Mouse (Mus musculus): ENCODE measurements around the gene Skap2.

Gene Skap2

GRCm38 (mm10) chr6:52004995-52005394 is 7.4 kb downstream of the Skap2 start:
- no peak for DNase-seq

DNA sequence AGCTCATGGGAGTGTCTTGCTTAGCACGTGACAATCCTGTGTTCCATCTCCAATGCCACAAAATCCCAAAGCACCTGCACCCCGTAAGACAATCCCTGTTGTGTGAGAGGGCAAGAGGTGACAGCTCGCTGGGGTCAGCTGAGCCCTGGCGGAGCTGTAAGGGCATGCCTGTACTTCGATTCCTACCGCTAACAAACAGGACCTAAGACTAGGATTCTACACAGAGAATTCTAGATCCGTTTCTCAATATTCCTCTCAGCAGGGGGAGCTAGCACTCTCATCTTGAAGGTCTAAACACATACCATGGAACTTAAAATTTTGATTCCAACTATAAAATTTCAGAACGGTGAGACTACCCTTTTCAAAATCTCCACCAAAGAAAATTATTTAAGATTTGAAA is 9.7 kb downstream of the Skap2 start:
- peak; percentile 73 to 85 for DNase-seq

DNA sequence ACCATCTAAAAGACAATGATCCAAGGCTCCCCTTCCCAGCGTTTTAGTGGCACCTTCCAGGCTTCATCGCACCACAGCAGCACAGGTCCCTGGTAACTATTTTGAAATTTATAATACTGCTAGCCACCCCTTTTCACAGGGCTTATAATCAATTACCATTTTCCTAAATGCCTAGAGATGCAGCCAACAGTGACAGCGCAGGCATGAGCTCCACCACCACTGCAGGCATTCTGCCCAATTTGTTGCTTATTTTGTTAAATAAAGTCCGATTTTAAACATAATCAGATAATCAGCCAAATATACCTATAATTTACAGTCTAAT is 13.2 kb downstream of the Skap2 start:
- no peak for DNase-seq

DNA sequence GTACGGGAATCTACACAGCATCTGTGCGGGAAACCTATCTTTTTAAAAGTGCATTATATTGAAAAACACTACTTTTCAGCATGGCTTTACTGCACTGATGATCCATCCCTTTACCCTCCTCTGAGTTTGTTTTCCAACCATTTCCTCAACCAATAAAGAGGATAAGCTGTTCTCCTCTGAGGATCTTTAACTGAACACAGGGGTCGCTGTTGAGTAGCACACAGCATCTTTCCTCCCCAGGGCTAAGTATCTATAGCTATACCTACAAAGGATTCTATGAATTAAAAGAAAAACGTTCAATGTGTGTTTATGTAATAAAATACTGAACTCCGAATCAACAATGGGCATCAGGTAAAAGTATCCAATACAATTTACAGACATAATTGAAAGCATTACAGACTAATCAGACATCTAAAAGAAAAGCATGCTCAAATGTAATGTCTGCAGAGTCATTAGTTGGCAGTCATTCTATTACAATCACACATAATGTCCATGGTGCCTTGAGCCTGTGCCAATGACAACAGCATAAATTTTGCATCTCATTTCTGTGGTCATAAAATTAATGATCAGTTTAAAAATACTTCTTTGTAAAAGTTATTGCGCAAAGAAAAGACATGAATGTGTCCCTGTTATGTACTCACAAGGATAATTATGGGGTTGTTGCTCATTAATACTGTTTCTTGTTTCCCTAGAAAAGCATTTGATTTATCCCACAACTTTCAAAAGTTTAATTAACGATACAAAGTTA is 13.8 kb downstream of the Skap2 start:
- DNase-seq, result peak; percentile 40 to 58

GRCm38 (mm10) chr6:51987999-51988398 is 24.4 kb downstream of the Skap2 start:
- DNase-seq, result no peak

GRCm38 (mm10) chr6:51977638-51978037 is 34.7 kb downstream of the Skap2 start:
- DNase-seq, result no peak

- DNase-seq, result no peak
These were observed 36.6 kb downstream of the Skap2 start for GRCm38 (mm10) chr6:51975751-51976150.

DNA sequence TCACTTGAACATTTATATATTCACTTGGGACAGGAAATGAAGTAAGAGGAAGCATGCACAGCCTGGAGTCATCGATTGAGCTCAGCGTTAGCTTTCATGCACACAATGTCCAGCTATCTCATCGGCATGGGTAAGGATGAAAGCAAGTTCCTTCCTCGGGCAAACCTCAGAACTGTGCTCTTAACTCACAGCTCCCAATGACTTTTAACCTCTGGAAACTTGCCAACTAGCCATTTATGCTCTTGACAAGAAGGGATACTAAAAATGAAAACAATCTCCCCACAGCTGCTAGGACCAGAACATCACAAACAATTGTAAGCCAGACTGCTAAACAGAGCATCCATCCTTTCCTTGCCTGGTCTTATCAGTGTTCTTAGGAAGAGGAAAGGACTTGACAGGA is 53.4 kb downstream of the Skap2 start:
- peak; percentile 6 to 21 for DNase-seq

DNA sequence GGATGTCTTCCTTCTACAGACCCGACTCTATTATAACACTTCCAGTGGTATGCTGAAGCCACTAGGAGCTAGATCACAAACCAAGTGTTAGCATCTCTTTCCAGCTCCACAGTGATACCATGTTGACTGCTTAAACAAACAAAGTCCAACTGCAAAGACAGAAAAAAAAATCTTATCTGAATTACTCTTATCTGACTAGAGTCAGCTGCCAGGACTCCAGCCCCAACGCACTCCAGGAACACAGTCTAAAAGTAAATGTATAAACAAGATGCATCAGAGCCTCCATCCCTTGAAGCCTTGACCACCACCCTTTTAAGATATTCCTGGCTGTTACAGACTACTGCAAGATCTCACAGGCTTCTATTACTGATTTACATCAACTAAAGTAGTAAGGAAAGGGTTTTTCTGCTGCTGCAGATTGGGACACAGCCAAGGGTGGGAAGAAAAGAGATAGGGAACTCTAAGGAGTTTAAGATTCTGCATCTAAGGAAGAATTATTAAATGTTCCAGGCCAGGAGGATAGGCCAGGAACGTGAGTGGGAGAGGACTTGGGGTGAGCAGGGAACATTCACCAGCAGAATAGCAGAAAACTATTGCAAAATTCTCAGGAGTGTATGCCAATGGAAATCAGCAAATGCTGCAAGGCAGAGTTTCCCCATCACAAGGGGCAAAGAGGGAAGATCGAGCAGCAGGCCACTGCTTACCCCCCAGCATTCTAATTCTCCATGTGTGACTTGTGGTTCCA is 56.1 kb downstream of the Skap2 start:
- DNase-seq, result no peak

DNA sequence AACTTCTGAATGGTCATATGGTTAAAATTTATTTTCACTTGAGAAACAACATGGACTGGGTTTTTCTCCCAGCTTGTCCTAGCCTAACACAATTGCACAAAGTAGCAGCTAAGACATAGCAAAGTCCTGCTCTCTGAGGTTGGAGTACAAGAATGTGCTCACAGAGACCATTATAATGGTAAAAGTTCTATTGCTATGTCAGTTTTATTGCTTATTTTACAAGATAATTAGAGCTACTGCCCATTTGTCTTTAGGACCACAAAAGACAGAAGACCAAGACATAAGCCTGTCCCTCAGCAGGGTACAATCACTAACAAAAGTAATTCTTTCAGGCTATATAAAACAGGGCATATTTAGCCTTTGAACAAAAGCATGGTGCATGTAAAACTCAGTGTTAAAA is 64.7 kb downstream of the Skap2 start:
- DNase-seq, result no peak

DNA sequence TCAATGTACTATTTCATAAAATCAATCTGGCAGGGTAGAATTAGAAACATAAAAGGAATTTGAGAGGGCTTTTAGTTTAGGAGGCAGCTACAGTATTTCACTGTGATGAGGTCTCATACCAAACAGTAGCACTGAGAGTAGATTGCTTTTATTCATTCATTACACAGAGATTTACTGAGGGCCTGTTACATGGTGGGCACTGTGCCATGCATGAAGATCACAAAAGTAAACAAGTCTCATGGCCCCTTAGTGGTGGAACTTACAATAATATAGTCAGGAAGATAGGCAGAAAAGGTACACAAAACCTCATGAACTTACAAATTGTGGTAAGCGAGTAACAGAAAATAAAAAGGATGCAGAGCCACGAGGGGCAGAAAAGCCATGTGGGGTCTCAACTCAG is 67.4 kb downstream of the Skap2 start:
- no peak for DNase-seq

DNA sequence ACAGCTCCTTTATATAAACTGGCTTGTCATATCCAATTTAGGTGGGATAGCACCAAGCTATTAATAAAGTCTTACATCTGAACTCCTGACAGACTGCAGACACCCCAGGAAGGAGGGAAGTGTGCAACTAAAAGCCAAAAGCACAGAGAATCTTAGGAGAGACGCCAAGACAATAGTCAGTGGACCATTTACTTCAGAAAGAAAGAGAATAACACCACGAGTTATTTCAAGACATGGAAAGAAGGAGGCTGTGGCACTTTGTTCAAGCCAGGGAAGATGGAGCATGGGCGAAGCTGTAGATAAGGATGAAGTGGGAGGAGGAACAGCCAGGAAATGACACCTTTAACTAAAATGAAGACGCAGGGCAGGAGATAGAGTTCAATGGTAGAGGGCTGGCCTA is 78.4 kb downstream of the Skap2 start:
- no peak for DNase-seq

- DNase-seq, result no peak
These were observed 79.2 kb downstream of the Skap2 start for GRCm38 (mm10) chr6:51933034-51933611.

- DNase-seq, result no peak
These were observed 85.2 kb downstream of the Skap2 start for GRCm38 (mm10) chr6:51927101-51927500.

DNA sequence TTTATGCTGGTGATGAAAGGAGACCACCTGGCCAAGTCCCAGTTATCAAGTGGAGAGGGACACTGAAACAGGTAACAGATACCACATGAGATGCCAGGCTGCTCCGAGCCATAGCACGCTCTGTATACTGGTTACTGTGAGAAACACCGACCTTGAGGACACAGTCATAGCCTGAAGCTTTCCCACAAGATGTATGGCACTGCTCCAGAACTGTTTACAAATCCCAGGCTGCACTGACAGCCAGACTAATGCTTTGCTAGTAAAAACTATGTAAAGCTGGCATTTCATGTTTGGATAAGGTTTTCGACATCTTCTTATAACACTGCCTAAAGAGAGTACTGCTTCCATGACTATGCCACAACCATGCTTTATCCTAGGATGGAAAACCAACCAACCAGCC is 90.5 kb downstream of the Skap2 start:
- no peak for DNase-seq

DNA sequence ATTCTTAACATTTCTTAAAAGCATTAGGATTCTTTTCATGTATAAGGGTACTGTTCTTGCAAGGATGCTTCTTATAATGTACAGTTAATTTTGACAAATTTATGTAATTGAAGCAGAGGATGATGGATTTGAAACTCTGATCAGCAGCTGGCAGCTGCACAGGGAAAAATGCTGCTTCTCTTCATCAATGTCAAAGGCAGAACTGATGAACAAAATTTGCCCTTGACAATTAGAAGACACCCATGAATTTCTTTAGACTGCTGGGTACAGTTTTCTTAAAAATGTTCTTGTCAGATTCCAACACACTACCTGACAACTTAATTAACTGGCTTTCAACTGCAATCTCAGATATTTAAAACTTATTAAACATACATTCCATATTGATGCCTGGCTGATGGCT is 103.9 kb downstream of the Skap2 start:
- DNase-seq, result no peak

- DNase-seq, result no peak
These were observed 106.7 kb downstream of the Skap2 start for GRCm38 (mm10) chr6:51905659-51906058.

DNA sequence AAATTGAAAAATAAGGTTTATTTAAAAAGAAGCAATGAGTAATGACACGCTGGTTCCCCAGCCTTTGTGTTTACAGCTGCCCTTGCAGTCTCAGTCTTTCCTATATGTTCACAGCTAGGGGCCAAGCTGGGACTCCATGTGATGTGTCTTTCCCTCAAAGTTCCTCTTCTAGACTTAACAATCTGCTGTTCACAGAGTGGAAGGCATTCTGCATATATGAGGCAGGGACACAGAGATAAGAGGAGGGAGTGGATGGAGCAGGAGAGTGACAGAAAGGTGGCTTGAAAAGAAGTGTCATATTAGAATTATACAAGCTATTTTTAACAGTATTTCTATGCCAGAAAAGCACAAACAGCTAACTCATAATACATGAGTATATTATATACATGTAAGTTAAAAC is 110.8 kb downstream of the Skap2 start:
- no peak for DNase-seq

DNA sequence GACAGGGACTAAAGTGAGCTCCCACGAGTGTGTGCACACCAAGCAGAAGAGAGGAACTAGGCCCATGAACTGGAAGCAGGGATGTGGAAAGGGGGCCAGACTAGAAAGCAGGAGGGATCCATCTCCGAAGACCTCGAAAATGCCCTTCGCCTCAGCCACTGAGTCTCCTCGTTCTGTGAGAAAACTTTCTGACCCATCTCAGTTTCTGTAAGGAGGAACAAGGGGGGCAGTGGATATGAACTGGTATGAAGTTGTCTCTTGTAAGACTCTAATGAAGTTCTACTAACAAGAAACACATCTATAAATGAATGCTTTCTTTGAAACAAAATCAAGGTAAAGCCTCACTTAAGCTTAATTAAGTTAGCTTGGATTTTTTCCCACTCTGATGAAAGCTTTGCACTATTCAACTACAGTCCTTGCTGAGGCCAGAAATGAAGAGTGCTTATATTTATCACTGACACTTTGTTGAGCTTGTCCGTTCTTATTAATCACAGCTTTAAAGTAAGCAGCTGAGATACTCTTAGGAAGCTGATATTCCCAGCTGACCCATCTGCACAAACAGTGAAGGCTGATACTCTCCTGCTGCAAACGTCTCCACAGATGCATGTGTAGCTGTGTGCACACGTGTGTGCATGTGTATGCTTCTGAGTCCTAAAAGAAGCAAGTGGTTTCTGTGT is 113.9 kb downstream of the Skap2 start:
- DNase-seq, result no peak

DNA sequence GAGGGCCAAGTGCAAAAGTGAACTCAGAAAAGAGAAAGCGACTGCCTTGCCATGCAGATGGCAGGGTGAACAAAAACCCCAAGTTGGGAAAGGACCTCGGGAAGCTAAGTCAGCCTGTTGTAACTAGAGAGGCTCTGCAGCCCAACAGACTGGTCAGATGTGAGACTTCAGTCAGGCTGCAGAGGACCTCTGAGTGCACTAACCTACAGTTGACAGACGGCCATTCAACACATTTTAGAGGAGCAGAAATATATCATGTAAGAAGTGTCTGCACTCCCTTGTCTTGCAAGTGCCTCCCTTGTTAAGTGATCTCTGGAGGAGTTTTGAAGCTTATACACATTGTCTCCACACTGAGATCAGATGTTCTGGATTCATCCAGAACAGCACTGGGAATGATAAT is 116.6 kb downstream of the Skap2 start:
- no peak for DNase-seq

- no peak for DNase-seq
These were observed 117.6 kb downstream of the Skap2 start for GRCm38 (mm10) chr6:51894717-51895116.

GRCm38 (mm10) chr6:51890356-51890755 is 122.0 kb downstream of the Skap2 start:
- no peak for DNase-seq

GRCm38 (mm10) chr6:51889824-51890223 is 122.5 kb downstream of the Skap2 start:
- DNase-seq, result no peak

Measured in kidney, postnatal 36 days (tissue).